Mouse (Mus musculus): ENCODE measurements around the gene Gm5460. TPM values are rescaled to one million over a fixed set of nuclear protein-coding genes. Genes with fewer than 3 reads are reported as not detected.

Gene Gm5460
- polyA plus RNA-seq, 1 experiment from 2014 or later: not detected

DNA sequence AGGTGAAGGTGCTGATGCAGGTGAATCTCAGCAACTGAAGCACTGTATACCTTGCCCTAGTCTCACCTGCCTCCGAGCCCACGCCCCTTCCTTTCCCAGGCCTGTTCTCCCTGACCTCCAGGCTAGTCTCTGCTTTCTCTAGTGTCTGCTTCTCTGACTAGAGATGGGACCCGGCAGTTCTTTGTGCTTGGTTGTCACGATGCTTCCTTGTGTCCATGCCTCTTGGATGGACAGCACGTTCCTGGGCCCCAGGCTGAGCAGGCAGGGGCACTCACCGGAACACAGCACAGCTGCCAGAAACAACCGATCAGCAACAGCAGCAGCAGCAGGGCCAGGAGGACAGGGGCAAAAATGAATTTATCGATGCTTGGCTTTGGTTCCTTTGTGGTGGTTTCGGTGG lies 23.5 kb upstream of the Gm5460 start:
- no peak overlapping the region for H3K9ac ChIP-seq (ENCODE audit: low read depth, low read length)
- no peaks in the 10 kb centered on the region for H3K9me3 ChIP-seq (replicated peaks; ENCODE audit: low read length)
- no peaks in the 10 kb centered on the region for H3K27me3 ChIP-seq (ENCODE audit: insufficient read depth, low read length)
- no peak overlapping the region for H3K27ac ChIP-seq
- H3K4me1 ChIP-seq (replicated peaks; ENCODE audit: insufficient read depth, low read length): no peaks in the 10 kb centered on the region
- DNase-seq (ENCODE audit: low spot score) (no peak), ATAC-seq (replicated peaks; ENCODE audit: low FRiP score, low read depth) (no peak)
- H3K4me2 ChIP-seq (ENCODE audit: low read length): no peak overlapping the region
- TF ChIP-seq CTCF (IDR thresholded peaks at IDR 0.05; ENCODE audit: low read depth): no peak
- 83% methylated on average over 9 of the region's 9 CpGs for WGBS
- H3K4me3 ChIP-seq (replicated peaks; ENCODE audit: low read depth, low read length): no peak overlapping the region
- no peaks in the 10 kb centered on the region for H3K36me3 ChIP-seq (ENCODE audit: insufficient read depth, low read length)

DNA sequence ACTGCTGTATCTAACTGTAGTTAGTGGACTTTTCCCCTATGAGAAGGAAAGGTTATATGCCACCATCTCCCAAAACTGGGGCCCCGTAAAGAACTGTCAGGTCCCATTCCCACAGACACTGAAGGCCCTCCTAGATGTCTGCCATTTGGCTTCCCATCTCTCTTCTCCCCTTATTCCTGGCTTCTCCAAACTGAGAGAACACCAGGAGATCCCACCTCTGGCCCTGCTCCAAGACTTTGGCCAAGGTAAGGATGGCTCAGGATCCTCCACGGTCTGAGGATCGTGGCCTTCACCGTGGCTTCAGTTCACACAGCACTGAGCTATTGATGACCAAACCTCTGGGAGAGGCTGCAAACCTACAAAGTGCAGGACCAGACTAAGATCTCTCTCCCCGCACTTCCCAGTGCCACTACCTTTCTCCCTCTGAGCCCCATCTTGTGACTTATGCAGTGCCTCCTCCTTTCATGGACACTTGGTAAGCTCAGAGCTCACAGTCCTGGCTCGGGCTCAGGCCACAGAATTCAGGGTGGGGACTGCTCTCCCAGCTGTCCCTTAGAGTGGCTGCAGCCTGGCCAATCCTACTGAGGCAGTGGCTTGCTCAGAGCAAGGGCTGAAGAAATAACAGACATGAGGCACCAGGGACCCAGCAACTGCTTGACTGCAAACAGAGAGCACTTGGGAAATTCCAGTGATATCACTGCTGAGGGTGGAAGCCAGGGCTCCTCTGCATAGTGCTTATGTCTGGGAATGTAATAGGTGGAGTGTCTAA lies 22.9 kb upstream of the Gm5460 start:
- 87% methylated on average over 6 of the region's 6 CpGs for WGBS
- Histone ChIP-seq H3K9ac (ENCODE audit: low read depth, low read length) (no peak overlapping the region), H3K4me3 (replicated peaks; ENCODE audit: low read depth, low read length) (no peak overlapping the region), H3K4me1 (replicated peaks; ENCODE audit: insufficient read depth, low read length) (no peaks in the 10 kb centered on the region), H3K4me2 (ENCODE audit: low read length) (no peak overlapping the region), H3K9me3 (replicated peaks; ENCODE audit: low read length) (no peaks in the 10 kb centered on the region), H3K36me3 (ENCODE audit: insufficient read depth, low read length) (no peaks in the 10 kb centered on the region), H3K27me3 (ENCODE audit: insufficient read depth, low read length) (no peaks in the 10 kb centered on the region), H3K27ac (no peak overlapping the region)
- ATAC-seq (replicated peaks; ENCODE audit: low FRiP score, low read depth): no peak
- no peak for DNase-seq (ENCODE audit: low spot score)
- TF ChIP-seq CTCF (IDR thresholded peaks at IDR 0.05; ENCODE audit: low read depth): no peak

DNA sequence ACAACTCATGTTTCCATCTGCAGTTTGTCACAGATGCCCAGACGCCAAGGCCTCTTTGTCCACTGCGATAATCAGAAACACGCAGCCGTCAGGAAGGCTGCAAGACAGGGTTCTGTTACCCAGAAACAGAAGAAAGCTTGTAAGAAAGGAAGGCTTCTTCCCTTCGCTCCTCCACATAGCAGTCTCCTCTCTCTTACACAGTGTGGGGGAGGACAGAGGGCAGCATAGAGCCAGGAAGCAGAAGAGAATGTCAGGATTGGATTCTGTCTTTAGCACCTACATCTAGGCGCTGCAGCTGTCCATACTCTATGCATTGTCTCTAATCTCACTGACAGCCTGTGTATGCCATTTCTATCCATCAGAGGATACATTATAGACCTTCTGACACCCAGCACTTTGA lies 19.1 kb upstream of the Gm5460 start:
- DNase-seq (ENCODE audit: low spot score) (peak; percentile 36), ATAC-seq (replicated peaks; ENCODE audit: low FRiP score, low read depth) (no peak)
- WGBS: 41% methylated on average over 6 of the region's 6 CpGs

DNA sequence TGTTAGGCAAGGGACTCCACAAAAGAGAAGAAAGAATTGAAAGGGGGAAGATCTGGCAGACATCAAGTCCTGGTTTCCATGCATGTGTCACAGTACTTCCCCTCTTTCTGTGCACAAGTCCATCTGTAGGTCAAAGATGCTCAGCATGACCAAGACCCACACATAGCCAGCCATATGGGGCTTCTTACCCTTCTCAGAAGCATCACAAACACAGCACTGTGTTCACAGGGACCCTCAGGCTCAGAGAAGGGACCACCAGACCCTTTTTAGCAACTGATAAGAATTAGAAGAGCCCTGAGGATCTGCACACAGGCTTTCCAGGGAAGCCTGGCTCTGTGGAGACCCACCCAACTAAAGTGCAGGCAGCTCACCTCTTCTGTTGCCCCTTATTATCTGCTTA lies 16.5 kb upstream of the Gm5460 start:
- DNase-seq (ENCODE audit: low spot score) (no peak), ATAC-seq (replicated peaks; ENCODE audit: low FRiP score, low read depth) (no peak)
- Histone ChIP-seq H3K9me3 (replicated peaks; ENCODE audit: low read length) (no peaks in the 10 kb centered on the region), H3K9ac (ENCODE audit: low read depth, low read length) (no peak overlapping the region), H3K27ac (no peak overlapping the region), H3K27me3 (ENCODE audit: insufficient read depth, low read length) (no peaks in the 10 kb centered on the region), H3K4me2 (ENCODE audit: low read length) (no peak overlapping the region), H3K4me3 (replicated peaks; ENCODE audit: low read depth, low read length) (no peak overlapping the region), H3K36me3 (ENCODE audit: insufficient read depth, low read length) (no peaks in the 10 kb centered on the region), H3K4me1 (replicated peaks; ENCODE audit: insufficient read depth, low read length) (no peaks in the 10 kb centered on the region)
- TF ChIP-seq CTCF (IDR thresholded peaks at IDR 0.05; ENCODE audit: low read depth): no peak

More for the DNA sequence above, 19.1 kb upstream of the Gm5460 start:
- Histone ChIP-seq H3K27ac (no peak overlapping the region), H3K9me3 (replicated peaks; ENCODE audit: low read length) (no peaks in the 10 kb centered on the region), H3K4me1 (replicated peaks; ENCODE audit: insufficient read depth, low read length) (no peaks in the 10 kb centered on the region), H3K36me3 (ENCODE audit: insufficient read depth, low read length) (no peaks in the 10 kb centered on the region), H3K27me3 (ENCODE audit: insufficient read depth, low read length) (no peaks in the 10 kb centered on the region), H3K4me3 (replicated peaks; ENCODE audit: low read depth, low read length) (no peak overlapping the region), H3K4me2 (ENCODE audit: low read length) (no peak overlapping the region), H3K9ac (ENCODE audit: low read depth, low read length) (no peak overlapping the region)
- TF ChIP-seq CTCF (IDR thresholded peaks at IDR 0.05; ENCODE audit: low read depth): no peak; the same call in 1 of the 2 replicates

DNA sequence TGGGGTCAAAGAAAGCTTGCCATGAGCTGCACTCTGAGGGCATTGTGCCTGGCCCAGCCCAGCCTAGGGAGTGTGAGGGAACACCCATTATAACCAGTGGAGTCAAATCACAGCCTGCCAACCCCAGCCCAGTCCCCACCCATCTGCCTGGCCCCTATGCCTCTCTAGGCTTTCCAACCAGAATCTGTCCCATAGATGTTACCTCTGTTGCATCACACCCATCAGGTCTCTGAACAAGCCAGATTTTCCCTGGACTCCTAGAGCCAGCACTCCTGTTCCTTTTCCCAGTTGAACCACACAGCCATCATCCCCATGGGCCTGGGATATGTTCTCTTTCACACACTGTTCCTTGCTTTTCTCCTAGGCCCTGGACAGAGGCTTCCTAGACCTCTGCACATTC lies 15.1 kb upstream of the Gm5460 start:
- H3K4me2 ChIP-seq (ENCODE audit: low read length): no peak overlapping the region
- no peak for DNase-seq (ENCODE audit: low spot score)
- no peak overlapping the region for H3K27ac ChIP-seq
- H3K4me1 ChIP-seq (replicated peaks; ENCODE audit: insufficient read depth, low read length): no peaks in the 10 kb centered on the region
- no peak overlapping the region for H3K9ac ChIP-seq (ENCODE audit: low read depth, low read length)
- H3K9me3 ChIP-seq (replicated peaks; ENCODE audit: low read length): no peaks in the 10 kb centered on the region
- no peak overlapping the region for H3K4me3 ChIP-seq (replicated peaks; ENCODE audit: low read depth, low read length)
- H3K36me3 ChIP-seq (ENCODE audit: insufficient read depth, low read length): no peaks in the 10 kb centered on the region
- H3K27me3 ChIP-seq (ENCODE audit: insufficient read depth, low read length): no peaks in the 10 kb centered on the region
- ATAC-seq (replicated peaks; ENCODE audit: low FRiP score, low read depth): no peak
- TF ChIP-seq CTCF (IDR thresholded peaks at IDR 0.05; ENCODE audit: low read depth): no peak

DNA sequence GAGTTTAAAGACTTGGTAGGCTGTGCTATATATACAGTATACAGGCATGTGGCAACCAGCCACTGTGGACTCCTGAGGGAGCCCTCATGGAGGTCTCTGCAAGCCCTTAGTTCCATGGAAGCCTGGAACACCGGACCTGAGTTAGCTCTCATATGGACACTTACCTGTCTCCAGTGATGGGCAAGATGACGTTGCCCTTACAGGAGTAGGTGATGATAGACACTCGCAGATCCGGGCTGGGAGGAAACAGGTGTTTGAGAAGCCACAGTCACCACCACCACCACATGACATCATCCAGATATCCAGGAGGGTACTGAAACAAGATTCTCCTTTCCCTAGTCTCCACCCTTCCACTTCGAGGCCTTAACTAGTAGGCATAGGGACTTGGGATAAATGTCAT lies 14.2 kb upstream of the Gm5460 start:
- Histone ChIP-seq H3K27ac (no peak overlapping the region), H3K9ac (ENCODE audit: low read depth, low read length) (no peak overlapping the region), H3K9me3 (replicated peaks; ENCODE audit: low read length) (no peaks in the 10 kb centered on the region), H3K27me3 (ENCODE audit: insufficient read depth, low read length) (no peaks in the 10 kb centered on the region), H3K36me3 (ENCODE audit: insufficient read depth, low read length) (no peaks in the 10 kb centered on the region), H3K4me3 (replicated peaks; ENCODE audit: low read depth, low read length) (no peak overlapping the region), H3K4me1 (replicated peaks; ENCODE audit: insufficient read depth, low read length) (no peaks in the 10 kb centered on the region), H3K4me2 (ENCODE audit: low read length) (no peak overlapping the region)
- no peak for TF ChIP-seq CTCF (IDR thresholded peaks at IDR 0.05; ENCODE audit: low read depth)
- ATAC-seq (replicated peaks; ENCODE audit: low FRiP score, low read depth) (no peak), DNase-seq (ENCODE audit: low spot score) (no peak)
- WGBS: 91% methylated on average over 5 of the region's 5 CpGs

DNA sequence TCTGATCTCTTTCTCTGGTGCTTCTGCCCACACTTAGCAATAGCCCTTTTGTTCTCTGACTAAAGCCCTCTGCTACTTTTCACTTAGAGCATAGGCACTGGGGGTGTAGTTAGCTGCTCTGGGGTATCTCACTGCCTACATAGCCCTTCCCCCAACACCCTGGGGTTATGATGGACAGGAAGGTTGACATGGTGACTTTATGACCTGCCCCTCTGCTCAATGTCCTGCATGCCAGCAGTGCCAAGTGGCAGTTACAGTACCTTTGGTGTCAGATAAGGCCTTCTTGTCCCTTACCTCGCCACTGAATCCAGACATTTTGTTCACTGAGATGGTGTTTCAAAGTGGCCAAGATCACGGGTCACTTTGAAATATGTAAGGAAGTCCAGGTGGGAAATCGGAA lies 1.5 kb upstream of the Gm5460 start, which contains the start of gene Gm30083:
Gene Gm30083, minus strand, starts transcription at position 120 of the 400 bp plus-strand sequence.
- no peaks in the 10 kb centered on the region for H3K27me3 ChIP-seq (ENCODE audit: insufficient read depth, low read length)
- DNase-seq (ENCODE audit: low spot score): no peak
- no peak for TF ChIP-seq CTCF (IDR thresholded peaks at IDR 0.05; ENCODE audit: low read depth)
- 87% methylated on average over 3 of the region's 3 CpGs for whole genome bisulfite sequencing
- no peak within 1 kb of the TSS for H3K4me2 ChIP-seq (ENCODE audit: low read length)
- no peak within 1 kb of the TSS for H3K27ac ChIP-seq
- no peaks in the 10 kb centered on the region for H3K9me3 ChIP-seq (replicated peaks; ENCODE audit: low read length)
- ATAC-seq (replicated peaks; ENCODE audit: low FRiP score, low read depth): no peak
- H3K36me3 ChIP-seq (ENCODE audit: insufficient read depth, low read length): no peaks in the 10 kb centered on the region
- no peak within 1 kb of the TSS for H3K4me3 ChIP-seq (replicated peaks; ENCODE audit: low read depth, low read length)
- no peaks in the 10 kb centered on the region for H3K4me1 ChIP-seq (replicated peaks; ENCODE audit: insufficient read depth, low read length)
- H3K9ac ChIP-seq (ENCODE audit: low read depth, low read length): no peak within 1 kb of the TSS

Measured in kidney, postnatal 0 days (tissue).